Mouse (Mus musculus): ENCODE results near the gene Mrpl19. TPM values are rescaled to one million over a fixed set of nuclear protein-coding genes. Genes with fewer than 3 reads are reported as not detected.

Gene Mrpl19
- total RNA-seq (2012; rRNA removed) (36.6 and 39.3 TPM in 2 replicates), polyA plus RNA-seq (2012; ENCODE audit: insufficient read depth in 1 of 2, insufficient read length in 2 of 2, low read depth in 1 of 2, low replicate concordance in 2 of 2, missing spikeins in 1 of 2) (10 to 100 TPM in 1 of 2 experiments, not detected in 1; 89.0 TPM)

- Histone ChIP-seq H3K9ac (ENCODE audit: control insufficient read depth, low read depth, low read length, poor library complexity, severe bottlenecking) (peak within 1 kb of the TSS; percentile 90), H3K4me1 (ENCODE audit: control insufficient read depth in 1 of 2, insufficient read depth in 2 of 2, low read length in 2 of 2) (peaks cover 0 to 4% of the 10 kb centered on the region in 2 experiments; a peak in 1 of 4 replicates), H3K79me2 (ENCODE audit: control insufficient read depth, insufficient read depth, low read length, poor library complexity) (peaks cover 15% of the 10 kb centered on the region), H3K36me3 (ENCODE audit: control insufficient read depth in 1 of 2, insufficient read depth in 2 of 2, low read length in 2 of 2) (peaks cover 3 to 9% of the 10 kb centered on the region in 2 experiments), H3K27me3 (ENCODE audit: control insufficient read depth in 1 of 2, insufficient read depth in 2 of 2, low read length in 2 of 2) (peaks cover 0 to 2% of the 10 kb centered on the region in 2 experiments; a peak in 1 of 4 replicates), H3K9me3 (replicated peaks; ENCODE audit: insufficient read depth, low read length) (no peaks in the 10 kb centered on the region), H3K4me3 (ENCODE audit: control insufficient read depth in 1 of 2, insufficient read depth in 1 of 2, low read depth in 2 of 2, low read length in 2 of 2) (peak within 1 kb of the TSS; percentile 84 to 91), H3K27ac (ENCODE audit: control insufficient read depth, low read depth, low read length) (peak within 1 kb of the TSS; percentile 53)
- DNase-seq (ENCODE audit: low read depth, low spot score), result peak; percentile 93
- TF ChIP-seq RAD21 (IDR thresholded peaks at IDR 0.05; ENCODE audit: low read depth, low read length), result no peak
- no peak; the same call in 1 of the 2 replicates for TF ChIP-seq UBTF (IDR thresholded peaks at IDR 0.05; ENCODE audit: borderline replicate concordance, insufficient read depth, low read depth, low read length)
- peak; percentile 88; the same call in 1 of the 2 replicates for TF ChIP-seq MXI1 (IDR thresholded peaks at IDR 0.05; ENCODE audit: low read depth, low read length)
- TF ChIP-seq MEF2A (IDR thresholded peaks at IDR 0.05; ENCODE audit: extremely low read depth, insufficient replicate concordance, low read depth, low read length, poor library complexity, severe bottlenecking), result no peak
- TF ChIP-seq GABPA (IDR thresholded peaks at IDR 0.05; ENCODE audit: low read depth, low read length), result no peak
- TF ChIP-seq RCOR1 (IDR thresholded peaks at IDR 0.05; ENCODE audit: low read depth, low read length), result no peak
- TF ChIP-seq NRF1 (IDR thresholded peaks at IDR 0.05; ENCODE audit: insufficient read depth, low read depth, low read length, poor library complexity, severe bottlenecking), result 0 out of 2 replicates have a peak, but pooled peaks have one; percentile 45
- TF ChIP-seq JUND (IDR thresholded peaks at IDR 0.05; ENCODE audit: low read depth, low read length), result no peak
- TF ChIP-seq TAL1 (IDR thresholded peaks at IDR 0.05; ENCODE audit: low read length), result no peak
- TF ChIP-seq CHD1 (IDR thresholded peaks at IDR 0.05; ENCODE audit: low read depth, low read length), result no peak
- no peak for TF ChIP-seq USF1 (IDR thresholded peaks at IDR 0.05; ENCODE audit: low read depth, low read length)
- TF ChIP-seq ETS1 (IDR thresholded peaks at IDR 0.05; ENCODE audit: low read depth, low read length), result no peak
- TF ChIP-seq ZKSCAN1 (IDR thresholded peaks at IDR 0.05; ENCODE audit: low read depth, low read length), result no peak
- peak; percentile 38; the same call in 1 of the 2 replicates for TF ChIP-seq CHD2 (IDR thresholded peaks at IDR 0.05; ENCODE audit: low read length)
- TF ChIP-seq USF2 (IDR thresholded peaks at IDR 0.05; ENCODE audit: borderline replicate concordance in 1 of 2, insufficient read depth in 1 of 2, low read depth in 1 of 2, low read length in 2 of 2), result no peak
- peak; percentile 79 for TF ChIP-seq TBP (IDR thresholded peaks at IDR 0.05; ENCODE audit: low read depth, low read length)
- peak; percentile 88 for TF ChIP-seq MYC (IDR thresholded peaks at IDR 0.05; ENCODE audit: low read depth, low read length)
- peak; percentile 75 for TF ChIP-seq TCF12 (IDR thresholded peaks at IDR 0.05; ENCODE audit: low read depth, low read length)
- TF ChIP-seq ELF1 (IDR thresholded peaks at IDR 0.05; ENCODE audit: low read depth, low read length), result peak; percentile 80
- no peak for TF ChIP-seq MYB (IDR thresholded peaks at IDR 0.05; ENCODE audit: low read depth, low read length)
- TF ChIP-seq MAFK (IDR thresholded peaks at IDR 0.05; ENCODE audit: borderline replicate concordance, low read depth, low read length), result no peak
- TF ChIP-seq NELFE (IDR thresholded peaks at IDR 0.05; ENCODE audit: low read depth, low read length), result peak; percentile 45
- TF ChIP-seq SMC3 (IDR thresholded peaks at IDR 0.05; ENCODE audit: low read depth, low read length), result no peak
- 0 out of 2 replicates have a peak, but pooled peaks have one; percentile 27 for TF ChIP-seq ZMIZ1 (IDR thresholded peaks at IDR 0.05; ENCODE audit: low read depth, low read length)
- TF ChIP-seq ZNF384 (IDR thresholded peaks at IDR 0.05; ENCODE audit: low read depth, low read length), result 0 out of 2 replicates have a peak, but pooled peaks have one; percentile 24
- TF ChIP-seq POLR2AphosphoS5 (IDR thresholded peaks at IDR 0.05; ENCODE audit: borderline replicate concordance, low read depth, low read length), result no peak
- peak in 1 of 2 experiments; percentile 69; a peak in 2 of 4 replicates for TF ChIP-seq POLR2A (IDR thresholded peaks at IDR 0.05; ENCODE audit: control insufficient read depth in 1 of 2, insufficient read depth in 1 of 2, low read depth in 1 of 2, low read length in 2 of 2, poor library complexity in 1 of 2)
- no peak for TF ChIP-seq CTCF (IDR thresholded peaks at IDR 0.05 in 2 of 3, conservative IDR thresholded peaks at IDR 0.05 in 1 of 3; ENCODE audit: control insufficient read depth in 1 of 3, insufficient read depth in 1 of 3, low read depth in 2 of 3, low read length in 3 of 3, poor library complexity in 1 of 3, severe bottlenecking in 1 of 3)
- TF ChIP-seq SIN3A (IDR thresholded peaks at IDR 0.05; ENCODE audit: low read length), result peak; percentile 96
- TF ChIP-seq EP300 (IDR thresholded peaks at IDR 0.05; ENCODE audit: low read depth in 1 of 2, low read length in 2 of 2), result no peak
- no peak for TF ChIP-seq BHLHE40 (IDR thresholded peaks at IDR 0.05; ENCODE audit: borderline replicate concordance, low read depth, low read length)
- TF ChIP-seq ZC3H11A (IDR thresholded peaks at IDR 0.05; ENCODE audit: low read depth, low read length), result no peak
- peak; percentile 98 for TF ChIP-seq KAT2A (conservative IDR thresholded peaks at IDR 0.05; ENCODE audit: low read depth, low read length)
- no peak for TF ChIP-seq E2F4 (IDR thresholded peaks at IDR 0.05; ENCODE audit: borderline replicate concordance, low read depth, low read length)
These were observed at the start of gene Mrpl19 for GRCm38 (mm10) chr6:81965296-81966067. Mrpl19 (minus strand) TSS chr6:81965958.

Data from MEL (cell line).